Mouse (Mus musculus) MEL (cell line): ENCODE results near the gene Sgk1. TPM values are rescaled to one million over a fixed set of nuclear protein-coding genes. Genes with fewer than 3 reads are reported as not detected.

Experiments used
- DNase-seq: peaks from one replicate; pipeline ENCODE4 v3.0.0; 2011; ENCODE audit warnings: low read depth, low spot score
- H3K27ac ChIP-seq: 2 replicates; pipeline ENCODE4 v1.5.1; 2012; ENCODE audit warnings: low read depth, mild to moderate bottlenecking, control low read depth, low read length, moderate library complexity; ENCODE audit not compliant: control insufficient read depth
- H3K27me3 ChIP-seq, 2 experiments: fragments of 150-350 bp in 1 of 2; sonication (generic) in 1 of 2; 2 replicates each; pipeline ENCODE4 v1.6.1; 2012; ENCODE audit warnings: low read length in 2 of 2, mild to moderate bottlenecking in 2 of 2, improper control_type of control experiment in 1 of 2, moderate library complexity in 1 of 2; ENCODE audit not compliant: insufficient read depth in 2 of 2, control insufficient read depth in 1 of 2
- H3K36me3 ChIP-seq, 2 experiments: 2 replicates each; pipeline ENCODE4 v1.6.1; 2012 to 2014; ENCODE audit warnings: low read length in 2 of 2, improper control_type of control experiment in 1 of 2, inconsistent platforms in 1 of 2, mild to moderate bottlenecking in 1 of 2; ENCODE audit not compliant: insufficient read depth in 2 of 2, control insufficient read depth in 1 of 2
- H3K4me1 ChIP-seq, 2 experiments: fragments of 150-350 bp in 1 of 2; sonication (generic) in 1 of 2; 2 replicates each; pipeline ENCODE4 v1.6.1; 2012; ENCODE audit warnings: low read length in 2 of 2, improper control_type of control experiment in 1 of 2, mild to moderate bottlenecking in 1 of 2; ENCODE audit not compliant: insufficient read depth in 2 of 2, control insufficient read depth in 1 of 2
- H3K4me3 ChIP-seq, 2 experiments: fragments of 150-350 bp in 1 of 2; sonication (generic) in 1 of 2; 2 replicates each; pipeline ENCODE4 v1.5.1; 2012; ENCODE audit warnings: low read depth in 2 of 2, low read length in 2 of 2, mild to moderate bottlenecking in 2 of 2, moderate library complexity in 2 of 2, control low read depth in 1 of 2, improper control_type of control experiment in 1 of 2; ENCODE audit not compliant: control insufficient read depth in 1 of 2, insufficient read depth in 1 of 2
- H3K79me2 ChIP-seq: 2 replicates; pipeline ENCODE4 v1.6.1; 2012; ENCODE audit warnings: mild to moderate bottlenecking, low read length, moderate library complexity; ENCODE audit not compliant: control insufficient read depth, poor library complexity, insufficient read depth
- H3K9ac ChIP-seq: 2 replicates; pipeline ENCODE4 v1.6.1; 2012; ENCODE audit warnings: low read depth, mild to moderate bottlenecking, control low read depth, low read length, moderate library complexity; ENCODE audit not compliant: control insufficient read depth, poor library complexity, severe bottlenecking
- H3K9me3 ChIP-seq: fragments of 150-350 bp; sonication (generic); replicated peaks from 2 replicates; pipeline ENCODE4 v1.6.1; 2012; ENCODE audit warnings: mild to moderate bottlenecking, low read length, improper control_type of control experiment, moderate library complexity; ENCODE audit not compliant: insufficient read depth
- CTCF ChIP-seq, 3 experiments: IDR thresholded peaks in 2 of 3; conservative IDR thresholded peaks in 1 of 3; 2 replicates each; pipeline ENCODE4 v1.5.1; 2011 to 2012; ENCODE audit warnings: low read length in 3 of 3, low read depth in 2 of 3, mild to moderate bottlenecking in 2 of 3, improper control_type of control experiment in 1 of 3, inconsistent platforms in 1 of 3, mixed read lengths in 1 of 3, moderate library complexity in 1 of 3; ENCODE audit not compliant: control insufficient read depth in 1 of 3, insufficient read depth in 1 of 3, poor library complexity in 1 of 3, severe bottlenecking in 1 of 3
- E2F4 ChIP-seq: IDR thresholded peaks from 2 replicates; pipeline ENCODE4 v1.6.1; 2011; ENCODE audit warnings: low read depth, low read length, improper control_type of control experiment, borderline replicate concordance
- EP300 ChIP-seq, 2 experiments: IDR thresholded peaks; 2 replicates each; pipeline ENCODE4 v1.6.1; 2011; ENCODE audit warnings: improper control_type of control experiment in 2 of 2, low read length in 2 of 2, low read depth in 1 of 2, mild to moderate bottlenecking in 1 of 2
- ETS1 ChIP-seq: IDR thresholded peaks from 2 replicates; pipeline ENCODE4 v1.6.1; 2012; ENCODE audit warnings: low read depth, mild to moderate bottlenecking, inconsistent platforms, low read length, improper control_type of control experiment, moderate library complexity
- GABPA ChIP-seq: IDR thresholded peaks from 2 replicates; pipeline ENCODE4 v1.6.1; 2012; ENCODE audit warnings: low read depth, mild to moderate bottlenecking, inconsistent platforms, low read length, improper control_type of control experiment, moderate library complexity
- GATA1 ChIP-seq: IDR thresholded peaks from 2 replicates; pipeline ENCODE4 v1.6.1; 2011; ENCODE audit warnings: low read depth, low read length, improper control_type of control experiment
- HCFC1 ChIP-seq: IDR thresholded peaks from 2 replicates; pipeline ENCODE4 v1.6.1; 2012; ENCODE audit warnings: low read depth, mild to moderate bottlenecking, inconsistent platforms, low read length, improper control_type of control experiment, moderate library complexity
- JUND ChIP-seq: IDR thresholded peaks from 2 replicates; pipeline ENCODE4 v1.6.1; 2011; ENCODE audit warnings: low read depth, mild to moderate bottlenecking, improper control_type of control experiment, low read length
- KAT2A ChIP-seq: conservative IDR thresholded peaks from 2 replicates; pipeline ENCODE4 v1.6.1; 2012; ENCODE audit warnings: low read depth, low read length, improper control_type of control experiment, inconsistent platforms
- MAFK ChIP-seq: IDR thresholded peaks from 2 replicates; pipeline ENCODE4 v1.6.1; 2011; ENCODE audit warnings: low read depth, mild to moderate bottlenecking, low read length, improper control_type of control experiment, borderline replicate concordance
- MAZ ChIP-seq: IDR thresholded peaks from 2 replicates; pipeline ENCODE4 v1.6.1; 2012; ENCODE audit warnings: low read depth, mild to moderate bottlenecking, inconsistent platforms, low read length, improper control_type of control experiment
- MEF2A ChIP-seq: IDR thresholded peaks from 2 replicates; pipeline ENCODE4 v1.6.1; 2014; ENCODE audit warnings: low read depth, mild to moderate bottlenecking, inconsistent platforms, low read length, improper control_type of control experiment; ENCODE audit not compliant: poor library complexity, insufficient replicate concordance, severe bottlenecking; ENCODE audit errors: extremely low read depth
- MYB ChIP-seq: IDR thresholded peaks from 2 replicates; pipeline ENCODE4 v1.6.1; 2011; ENCODE audit warnings: mild to moderate bottlenecking, low read depth, low read length, improper control_type of control experiment
- MYC ChIP-seq: IDR thresholded peaks from 2 replicates; pipeline ENCODE4 v1.6.1; 2011; ENCODE audit warnings: low read depth, mild to moderate bottlenecking, low read length, improper control_type of control experiment, moderate library complexity
- NELFE ChIP-seq: IDR thresholded peaks from 2 replicates; pipeline ENCODE4 v1.6.1; 2011; ENCODE audit warnings: low read depth, low read length, improper control_type of control experiment
- POLR2AphosphoS5 ChIP-seq: IDR thresholded peaks from 2 replicates; pipeline ENCODE4 v1.6.1; 2012; ENCODE audit warnings: low read depth, borderline replicate concordance, mild to moderate bottlenecking, inconsistent platforms, low read length, moderate library complexity, mixed read lengths
- RCOR1 ChIP-seq: IDR thresholded peaks from 2 replicates; pipeline ENCODE4 v1.6.1; 2012; ENCODE audit warnings: low read depth, mild to moderate bottlenecking, inconsistent platforms, low read length, improper control_type of control experiment
- SIN3A ChIP-seq: IDR thresholded peaks from 2 replicates; pipeline ENCODE4 v1.6.1; 2012; ENCODE audit warnings: low read length, improper control_type of control experiment, inconsistent platforms
- TAL1 ChIP-seq: IDR thresholded peaks from 2 replicates; pipeline ENCODE4 v1.6.1; 2012; ENCODE audit warnings: mild to moderate bottlenecking, inconsistent platforms, low read length, moderate library complexity, mixed read lengths
- TBP ChIP-seq: IDR thresholded peaks from 2 replicates; pipeline ENCODE4 v1.8.0; 2011; ENCODE audit warnings: low read depth, low read length, improper control_type of control experiment
- TCF12 ChIP-seq: IDR thresholded peaks from 2 replicates; pipeline ENCODE4 v1.6.1; 2014; ENCODE audit warnings: low read depth, mild to moderate bottlenecking, inconsistent platforms, low read length, improper control_type of control experiment, moderate library complexity
- USF2 ChIP-seq, 2 experiments: IDR thresholded peaks; 2 replicates each; pipeline ENCODE4 v1.6.1; 2011 to 2012; ENCODE audit warnings: improper control_type of control experiment in 2 of 2, low read length in 2 of 2, borderline replicate concordance in 1 of 2, inconsistent platforms in 1 of 2, low read depth in 1 of 2, mild to moderate bottlenecking in 1 of 2; ENCODE audit not compliant: insufficient read depth in 1 of 2
- ZC3H11A ChIP-seq: IDR thresholded peaks from 2 replicates; pipeline ENCODE4 v1.6.1; 2012; ENCODE audit warnings: low read depth, mild to moderate bottlenecking, inconsistent platforms, low read length, improper control_type of control experiment
- ZNF384 ChIP-seq: IDR thresholded peaks from 2 replicates; pipeline ENCODE4 v1.6.1; 2012; ENCODE audit warnings: low read depth, mild to moderate bottlenecking, inconsistent platforms, low read length, improper control_type of control experiment
- polyA plus RNA-seq, 2 experiments: library from polyadenylated mRNA; stranded (reverse) in 1 of 2; unstranded in 1 of 2; fragments of >175 nt in 1 of 2; fragments of >200 nt in 1 of 2; gene quantifications; 2 replicates each; pipeline versions ENCODE4 v1.2.1 to v1.2.4; 2012; ENCODE audit warnings: low replicate concordance in 2 of 2, low read depth in 1 of 2; ENCODE audit not compliant: insufficient read length in 2 of 2, insufficient read depth in 1 of 2, missing spikeins in 1 of 2
- total RNA-seq: library from RNA; depleted of rRNA; stranded (reverse); fragments of 300-350 nt; gene quantifications from 2 replicates; pipeline ENCODE4 v1.2.3, GENCODE M21; 2012

Gene Sgk1
- total and polyA plus RNA-seq, 3 experiments = 1.6 to 3.2 TPM; not detected in 1

DNA sequence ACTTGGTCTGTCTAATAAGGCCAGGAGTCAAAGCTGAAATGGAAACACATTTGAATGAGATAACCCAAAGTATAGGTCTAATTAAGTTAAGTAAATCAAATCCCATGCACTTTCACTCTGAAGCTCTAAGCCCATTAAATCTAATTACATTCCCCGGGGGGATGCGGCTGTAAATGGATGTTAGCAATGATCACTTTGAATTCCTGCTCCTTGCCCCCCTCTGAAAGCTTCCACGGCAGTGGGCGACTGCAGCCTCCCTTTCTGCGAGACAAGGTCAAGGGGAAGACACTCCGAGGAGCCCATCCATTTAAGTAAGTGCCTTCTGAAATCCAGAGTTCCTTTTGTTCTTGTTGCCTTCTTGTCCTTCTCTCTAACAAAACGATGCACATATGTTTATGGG lies 46.9 kb upstream of the Sgk1 start:
- DNase-seq = no peak
- TF ChIP-seq GATA1 (no peak), TAL1 (no peak), MAFK (no peak), USF2 (IDR thresholded peaks at IDR 0.05; ENCODE audit: borderline replicate concordance in 1 of 2, insufficient read depth in 1 of 2, low read depth in 1 of 2, low read length in 2 of 2) (no peak), MEF2A (no peak), HCFC1 (no peak), ZC3H11A (no peak), TBP (no peak), TCF12 (no peak), ZNF384 (no peak), EP300 (IDR thresholded peaks at IDR 0.05; ENCODE audit: low read depth in 1 of 2, low read length in 2 of 2) (no peak), RCOR1 (no peak), POLR2AphosphoS5 (no peak), NELFE (no peak)
- H3K27me3 ChIP-seq = no peaks in the 10 kb centered on the region
- H3K36me3 ChIP-seq = peaks cover 0 to 14% of the 10 kb centered on the region in 2 experiments; a peak in 2 of 4 replicates
- no peaks in the 10 kb centered on the region for H3K9me3 ChIP-seq
- H3K4me1 ChIP-seq = peaks cover 3 to 13% of the 10 kb centered on the region in 2 experiments; a peak in 3 of 4 replicates
- H3K4me3 ChIP-seq = no peak overlapping the region
- no peak overlapping the region for H3K9ac ChIP-seq
- H3K79me2 ChIP-seq = no peaks in the 10 kb centered on the region
- H3K27ac ChIP-seq = no peak overlapping the region

- 0 out of 4 replicates have a peak overlapping the region, but pooled peaks of 1 of the 2 experiments have one; percentile 22 for H3K4me3 ChIP-seq
- peak overlapping the region; percentile 35 for H3K27ac ChIP-seq
- DNase-seq = peak; percentile 83
- peaks cover 0 to 7% of the 10 kb centered on the region in 2 experiments; a peak in 2 of 4 replicates for H3K4me1 ChIP-seq
- H3K79me2 ChIP-seq = no peaks in the 10 kb centered on the region
- H3K9me3 ChIP-seq = no peaks in the 10 kb centered on the region
- H3K36me3 ChIP-seq = peaks cover 0 to 3% of the 10 kb centered on the region in 2 experiments; a peak in 1 of 4 replicates
- H3K27me3 ChIP-seq = no peaks in the 10 kb centered on the region
- TF ChIP-seq RCOR1 = peak; percentile 43; the same call in 1 of the 2 replicates
- TF ChIP-seq MAZ = peak; percentile 61; the same call in 1 of the 2 replicates
- TF ChIP-seq KAT2A = no peak
- TF ChIP-seq JUND = peak; percentile 92
- TF ChIP-seq EP300 (IDR thresholded peaks at IDR 0.05; ENCODE audit: low read depth in 1 of 2, low read length in 2 of 2) = peak; percentile 86 to 88
- TF ChIP-seq ZNF384 = no peak
- TF ChIP-seq CTCF (IDR thresholded peaks at IDR 0.05 in 2 of 3, conservative IDR thresholded peaks at IDR 0.05 in 1 of 3; ENCODE audit: control insufficient read depth in 1 of 3, insufficient read depth in 1 of 3, low read depth in 2 of 3, low read length in 3 of 3, poor library complexity in 1 of 3, severe bottlenecking in 1 of 3) = no peak
- TF ChIP-seq GABPA = no peak
- TF ChIP-seq MYC = no peak
- peak; percentile 71 for TF ChIP-seq MYB
- peak; percentile 70 for TF ChIP-seq ETS1
- TF ChIP-seq E2F4 = no peak
- peak; percentile 65 for TF ChIP-seq TAL1
- TF ChIP-seq GATA1 = peak; percentile 89
- TF ChIP-seq SIN3A = peak; percentile 17; the same call in 1 of the 2 replicates
- peak; percentile 74 for TF ChIP-seq TCF12
- no peak for TF ChIP-seq ZC3H11A
- no peak overlapping the region for H3K9ac ChIP-seq
Measured at GRCm38 (mm10) chr10:21839248-21840155, 42.5 kb upstream of the Sgk1 start.
